Mouse (Mus musculus): Measurements from ENCODE around the gene Usp42.
A peak's percentile ranks its signal among the peaks of the same experiment; 100 is the strongest.

GRCm38 (mm10) chr5:143711326-143711725 is 20.8 kb downstream of the Usp42 start:
- TF ChIP-seq CTCF (IDR thresholded peaks at IDR 0.05; ENCODE audit: low read depth) (peak; percentile 96), EP300 (IDR thresholded peaks at IDR 0.05; ENCODE audit: low read depth) (no peak)

All from heart, postnatal 0 days (tissue).